Mouse (Mus musculus): ENCODE data around the gene Crybg2. TPM values are rescaled to one million over a fixed set of nuclear protein-coding genes. Genes with fewer than 3 reads are reported as not detected.

Gene Crybg2
- total RNA-seq, 2 experiments from 2014 or later, result 0.82 to 0.96 TPM

DNA sequence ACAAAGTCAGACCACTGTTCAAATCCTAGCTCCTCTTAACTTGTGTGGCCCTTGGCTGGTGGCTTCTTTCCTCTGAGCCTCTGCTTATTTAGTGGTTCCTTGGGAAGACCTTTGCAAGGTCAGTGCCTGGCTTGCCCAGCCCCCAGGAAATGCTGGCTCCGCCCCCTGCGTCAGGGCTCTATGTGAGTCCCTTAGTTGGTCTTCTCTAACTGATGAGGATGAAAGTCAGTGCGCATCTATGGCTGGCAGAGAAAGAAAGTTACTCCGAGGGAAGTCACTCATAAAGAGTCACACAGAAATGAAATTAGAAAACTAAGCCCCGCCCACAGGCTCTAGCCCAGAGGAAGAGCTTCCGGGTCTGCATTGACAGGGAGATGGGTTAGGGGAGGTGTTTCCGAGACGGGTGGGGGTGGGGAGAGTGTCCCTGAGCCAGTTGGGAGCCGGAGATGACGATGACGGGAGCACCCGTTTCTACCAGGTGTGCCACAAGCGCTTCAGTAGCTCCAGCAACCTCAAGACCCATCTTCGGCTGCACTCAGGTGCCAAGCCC, 2.4 kb upstream of the Crybg2 start:
- DNase-seq, result no peak

DNA sequence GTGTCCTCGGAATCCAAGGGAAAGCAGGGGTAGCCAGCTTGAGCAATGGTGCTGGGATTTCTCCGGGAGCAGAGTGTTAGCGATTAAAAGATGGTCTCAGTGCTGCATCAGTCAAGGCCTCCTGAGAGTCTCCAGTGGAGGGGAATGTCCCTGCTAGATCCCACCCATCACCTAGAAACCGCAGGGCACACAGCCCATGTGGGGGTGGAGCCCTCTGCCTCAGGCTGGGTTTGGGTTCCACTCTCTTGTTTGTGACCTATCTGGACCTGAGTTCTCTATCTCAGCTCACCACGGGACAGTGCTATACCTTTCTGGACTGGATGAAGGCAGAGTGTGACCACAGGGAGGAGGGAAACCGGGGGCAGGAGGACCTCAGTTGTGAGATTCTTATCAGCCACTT, 1.7 kb upstream of the Crybg2 start:
- no peak for DNase-seq

DNA sequence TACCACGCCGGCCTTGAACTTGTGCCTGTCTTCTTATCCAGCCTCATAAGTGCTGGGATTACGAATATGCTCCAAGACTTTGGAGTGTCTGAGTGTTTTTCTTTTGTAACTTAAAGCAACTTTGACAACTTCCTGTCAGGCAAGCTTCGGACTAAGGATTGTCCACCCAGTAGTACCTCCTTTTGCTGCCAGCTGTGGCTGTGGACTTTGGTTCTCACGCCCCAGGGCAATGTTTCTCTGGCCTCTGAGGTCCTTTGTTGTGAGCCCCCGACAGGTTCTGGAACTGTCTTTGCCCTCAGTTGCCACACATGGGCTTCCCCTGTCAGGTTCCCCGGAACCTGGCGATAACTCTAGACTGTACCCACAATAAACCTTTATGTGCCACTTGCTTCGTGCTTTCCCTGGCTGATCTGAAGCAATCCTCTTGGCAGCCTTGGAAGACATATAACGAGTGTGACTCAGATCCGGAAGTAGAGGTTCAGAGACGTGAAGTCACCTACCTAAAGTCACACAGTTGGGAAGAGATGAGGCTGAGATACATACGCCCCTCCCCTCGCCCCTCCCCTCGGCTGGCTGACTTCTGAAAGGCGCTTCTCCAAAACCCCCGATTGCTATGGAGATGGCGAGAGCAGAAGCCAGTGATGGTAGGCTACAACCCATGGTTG, 683 bp downstream of the Crybg2 start:
- DNase-seq, result no peak

DNA sequence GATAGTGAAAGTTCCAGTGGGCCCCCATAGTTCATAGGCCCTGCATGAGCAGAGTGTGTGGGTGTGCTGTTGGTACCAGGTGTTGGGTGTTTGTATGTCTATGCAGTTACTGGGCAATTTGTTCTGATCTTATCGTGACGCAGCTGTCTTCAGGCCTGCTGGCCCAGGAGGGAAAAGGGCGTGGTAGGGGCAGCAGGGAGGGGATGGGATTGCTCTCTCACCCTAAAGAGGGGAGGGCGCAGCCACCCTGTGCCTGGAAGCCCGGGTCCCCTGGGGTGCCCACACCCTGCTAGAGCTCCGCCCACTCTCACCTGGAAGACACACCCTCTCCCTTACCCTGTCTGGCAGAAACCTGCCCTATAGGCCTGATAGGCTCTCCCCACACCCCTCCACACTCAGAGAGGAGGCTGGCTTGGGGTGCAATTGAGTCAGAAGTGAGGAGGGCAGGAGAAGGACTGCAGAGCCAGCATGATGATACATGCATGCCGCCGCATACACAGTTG, 1.4 kb downstream of the Crybg2 start:
- DNase-seq, result no peak

DNA sequence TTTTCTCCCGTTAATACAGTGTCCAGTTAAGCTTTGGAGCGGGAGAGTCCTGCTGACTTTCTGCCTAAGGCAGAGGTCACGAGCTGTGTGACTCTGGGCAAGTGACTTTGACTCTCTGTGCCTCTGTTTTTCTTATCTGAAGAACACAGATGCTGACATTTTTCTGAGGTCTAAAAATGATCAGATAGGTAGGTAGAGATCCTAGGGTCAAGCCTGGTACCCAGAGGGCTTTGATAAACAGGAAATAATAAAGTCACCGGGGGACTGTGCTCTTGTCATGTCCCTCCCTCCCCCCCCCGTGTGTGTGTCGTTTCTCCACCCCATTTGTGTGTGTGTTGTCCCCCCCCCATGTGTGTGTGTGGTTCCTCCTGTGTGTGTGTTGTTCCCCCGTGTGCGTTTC, 1.9 kb downstream of the Crybg2 start:
- no peak for DNase-seq

DNA sequence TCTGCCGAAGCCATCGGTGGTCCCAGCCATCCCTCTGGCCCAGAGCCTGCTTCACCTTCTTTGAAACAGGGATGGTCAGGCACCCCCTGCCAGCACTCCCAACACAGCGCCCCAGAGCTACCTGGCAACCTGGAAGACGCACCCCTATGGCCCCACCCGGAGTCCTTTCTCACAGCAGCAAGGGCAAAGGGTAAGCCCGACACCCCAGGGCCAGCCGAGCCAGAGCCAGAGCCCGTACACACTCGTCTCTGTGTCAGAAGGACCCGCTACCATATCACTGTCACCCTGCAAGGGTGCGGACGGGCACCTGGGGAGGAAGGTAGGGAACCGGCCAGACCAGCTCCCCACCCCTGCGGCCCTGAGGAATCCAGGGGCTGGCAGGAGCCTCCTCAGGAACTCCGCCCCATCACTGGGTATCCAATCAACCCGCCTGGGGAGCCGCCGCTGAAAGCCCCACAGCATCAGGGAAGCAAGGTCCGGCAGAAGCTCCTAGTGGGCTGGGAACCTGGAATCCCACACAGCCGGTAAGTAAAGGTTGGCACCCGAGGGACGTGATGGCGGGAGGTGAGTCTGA, 4.9 kb downstream of the Crybg2 start:
- no peak for DNase-seq

DNA sequence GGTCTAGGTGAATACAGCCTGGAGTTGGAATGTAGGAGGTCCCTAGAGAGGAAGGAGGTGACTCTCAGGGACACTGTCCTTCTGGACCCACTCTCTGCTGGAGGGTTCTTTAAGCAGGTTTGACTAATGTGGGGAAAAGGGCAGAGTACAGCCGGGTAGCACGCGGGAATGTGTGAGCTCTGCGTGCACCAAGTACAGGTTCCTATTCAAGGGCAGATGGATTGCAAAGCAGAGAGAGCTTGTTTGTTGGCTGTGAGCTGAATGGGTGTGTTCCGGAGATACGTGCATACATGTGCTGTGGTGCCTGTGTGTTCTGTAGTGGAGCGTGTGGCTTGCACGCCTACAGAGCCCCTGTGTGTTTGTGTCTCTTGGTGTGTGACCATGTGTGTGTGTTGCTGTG, 6.8 kb downstream of the Crybg2 start:
- no peak for DNase-seq

DNA sequence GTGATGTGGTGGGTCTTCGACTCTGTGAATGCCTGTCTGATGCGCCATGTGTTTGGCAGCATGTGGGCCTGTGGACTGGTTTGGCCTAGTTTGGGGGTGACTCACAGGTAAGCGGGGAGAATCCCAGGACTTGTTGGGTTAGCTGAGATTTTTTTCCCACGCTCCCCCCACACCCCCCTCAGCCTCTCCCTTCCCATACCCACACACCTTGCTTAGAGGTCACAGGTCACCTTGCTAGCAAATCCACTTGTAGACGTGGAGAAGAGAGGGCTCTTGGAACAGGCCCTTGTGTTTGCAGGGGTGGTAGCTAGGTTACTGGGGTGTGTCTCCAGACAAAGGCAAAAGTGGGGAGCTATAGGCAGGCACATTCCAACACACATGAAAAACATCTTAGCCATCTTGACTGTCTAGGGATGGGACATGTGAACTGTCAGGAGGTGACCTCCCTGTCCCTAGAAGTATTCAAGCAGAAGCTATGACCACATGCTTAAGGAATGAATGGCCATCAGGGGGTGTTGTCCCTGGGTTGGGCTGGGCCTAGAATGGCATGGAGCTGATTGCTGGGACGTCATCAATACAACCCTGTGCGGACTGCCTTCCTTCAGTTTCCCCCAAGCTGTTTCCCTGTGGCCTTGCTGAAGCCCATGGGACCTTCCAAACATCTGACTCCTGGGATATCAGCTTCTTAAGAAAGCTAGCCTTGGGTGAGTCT, 7.4 kb downstream of the Crybg2 start:
- no peak for DNase-seq

DNA sequence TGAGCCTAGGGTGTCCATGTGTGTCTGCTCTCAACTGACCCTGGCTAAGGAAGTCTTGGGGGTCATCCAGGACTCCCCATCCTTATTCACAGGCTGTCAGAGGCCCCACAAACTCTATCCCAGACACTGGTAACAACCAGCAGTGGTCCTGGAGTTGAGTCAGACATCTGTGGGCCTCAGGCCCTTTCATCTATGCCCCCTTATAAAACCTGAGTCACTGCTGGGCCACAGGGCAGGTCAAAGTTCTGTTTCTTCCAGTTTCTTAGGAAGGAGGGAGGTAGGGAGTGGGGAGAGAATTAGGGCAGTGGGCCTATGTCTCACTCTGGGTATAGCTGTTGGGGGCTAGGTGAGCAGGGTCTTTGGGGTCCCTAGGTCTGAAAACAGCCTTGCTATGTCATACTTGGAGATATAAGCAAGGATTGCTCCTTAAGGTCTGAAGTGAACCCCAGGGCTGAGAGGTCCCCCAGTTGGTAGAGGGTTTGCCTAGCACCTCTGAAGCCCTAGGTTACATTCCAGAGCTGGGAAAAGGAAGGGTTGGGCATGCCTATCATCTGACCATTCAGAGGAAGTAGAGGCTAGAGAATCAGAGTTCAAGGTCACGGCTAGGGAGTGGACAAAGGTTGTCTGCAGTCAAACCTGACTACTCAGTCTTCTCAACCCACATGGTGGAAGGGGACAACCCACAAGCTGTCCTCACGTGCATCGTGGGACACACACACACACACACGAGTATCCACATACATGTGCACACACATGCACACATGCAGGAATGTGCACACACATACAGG, 8.4 kb downstream of the Crybg2 start:
- no peak for DNase-seq

DNA sequence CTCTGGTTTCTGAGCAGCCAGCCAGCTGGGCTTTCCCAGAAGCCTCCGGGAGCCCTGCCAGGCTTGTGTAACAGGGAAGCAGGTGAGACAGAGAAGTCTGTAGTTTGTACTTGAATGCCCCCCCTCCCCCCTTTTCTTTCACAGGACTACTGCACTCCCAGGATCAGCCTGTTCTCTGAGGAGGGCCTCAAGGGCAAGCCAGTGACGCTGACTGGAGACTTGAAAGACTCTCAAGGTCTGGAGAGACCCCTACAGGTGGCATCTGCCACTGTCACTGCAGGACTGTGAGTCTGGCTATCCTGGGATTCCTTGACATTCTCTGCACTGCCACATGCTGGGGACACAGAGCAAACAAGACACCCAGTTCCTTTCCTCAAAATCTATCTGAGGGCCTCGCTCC, 18.1 kb downstream of the Crybg2 start:
- DNase-seq, result peak; percentile 48

DNA sequence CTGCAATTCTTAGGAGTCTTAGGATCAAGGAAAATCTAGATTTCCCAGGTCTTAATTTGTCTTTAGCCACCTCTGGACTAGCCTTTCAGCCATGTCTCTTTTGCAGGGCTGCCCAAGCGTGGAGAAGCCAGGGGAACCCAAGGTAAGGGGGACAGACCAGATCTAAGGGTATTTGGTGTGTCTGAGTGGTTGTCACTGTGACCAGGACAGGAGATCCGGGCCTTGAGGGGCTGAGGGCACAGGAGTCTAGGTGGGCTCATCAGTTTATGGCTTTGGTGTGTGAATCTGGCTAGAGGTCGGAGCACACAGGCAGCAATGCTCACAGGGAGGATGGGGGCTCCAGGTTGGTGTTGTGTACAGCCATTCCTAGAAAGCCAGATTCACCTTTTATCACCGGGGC, 20.1 kb downstream of the Crybg2 start:
- no peak for DNase-seq

DNA sequence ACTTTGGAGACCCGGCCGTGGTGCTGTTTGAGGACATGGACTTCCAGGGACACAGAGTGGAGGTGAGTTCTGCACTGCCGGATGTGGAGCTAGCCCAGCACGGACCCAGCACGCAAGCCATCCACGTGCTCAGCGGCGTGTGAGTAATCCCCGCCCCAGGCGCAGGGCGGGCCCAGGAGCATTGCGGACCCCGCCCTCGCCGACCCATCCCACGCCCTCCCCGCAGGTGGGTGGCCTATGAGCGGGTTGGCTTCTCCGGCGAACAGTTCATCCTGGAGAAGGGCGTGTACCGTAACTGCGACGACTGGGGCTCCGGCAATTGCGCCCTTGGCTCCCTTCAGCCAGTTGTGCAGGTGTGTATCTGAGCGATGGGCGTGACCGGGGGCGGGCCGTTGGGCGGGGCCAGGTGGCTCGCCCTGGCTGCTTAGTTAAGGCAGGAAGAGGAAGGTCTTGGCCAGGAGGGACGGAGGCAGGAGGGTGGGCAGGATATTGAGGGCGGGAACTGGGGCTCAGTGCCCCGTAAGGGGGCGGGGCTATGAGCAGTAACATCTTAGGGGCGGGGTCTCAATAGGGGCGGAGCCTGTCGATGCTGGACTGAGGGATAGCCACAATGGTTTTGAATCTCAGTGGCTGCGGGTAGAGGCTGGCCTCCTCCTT, 21.2 kb downstream of the Crybg2 start:
- DNase-seq, result peak; percentile 62

DNA sequence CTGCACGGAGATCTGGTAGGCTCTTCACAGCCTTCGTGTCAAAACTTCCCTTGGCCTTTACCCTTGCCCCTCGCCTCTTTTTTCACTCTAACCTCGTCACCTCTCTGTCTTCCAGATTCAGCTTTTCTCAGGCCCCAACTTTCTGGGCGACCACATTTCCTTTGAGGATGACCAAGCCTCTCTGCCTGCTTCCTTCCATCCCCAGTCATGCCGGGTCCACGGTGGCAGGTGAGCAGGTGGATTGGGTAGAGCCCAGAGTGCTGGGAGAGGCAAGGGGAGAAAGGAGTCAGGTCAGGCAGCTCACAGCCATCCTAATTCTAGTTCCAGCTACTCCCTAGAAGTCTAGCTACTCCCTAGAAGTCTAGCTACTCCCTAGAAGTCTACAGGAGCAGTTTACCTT, 21.8 kb downstream of the Crybg2 start:
- no peak for DNase-seq

DNA sequence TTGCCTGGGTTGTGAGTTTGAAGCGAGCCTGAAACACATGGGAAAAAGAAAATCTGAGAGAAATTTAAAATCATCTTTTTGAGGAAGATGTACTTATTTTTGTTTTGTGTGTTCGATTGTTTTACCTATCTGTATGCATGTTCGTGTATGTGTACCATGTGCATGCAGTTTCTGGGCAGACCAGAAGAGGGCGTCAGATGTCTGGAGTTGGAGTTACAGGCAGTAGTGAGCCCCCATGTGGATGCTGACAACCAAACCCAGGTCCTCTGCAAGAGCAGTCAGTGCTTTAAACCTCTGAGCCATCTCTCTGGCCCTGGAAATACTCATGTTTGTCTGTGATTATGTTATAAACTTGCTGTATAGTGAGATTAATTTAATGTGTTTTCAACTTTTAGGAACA, 24.4 kb downstream of the Crybg2 start:
- DNase-seq, result no peak

DNA sequence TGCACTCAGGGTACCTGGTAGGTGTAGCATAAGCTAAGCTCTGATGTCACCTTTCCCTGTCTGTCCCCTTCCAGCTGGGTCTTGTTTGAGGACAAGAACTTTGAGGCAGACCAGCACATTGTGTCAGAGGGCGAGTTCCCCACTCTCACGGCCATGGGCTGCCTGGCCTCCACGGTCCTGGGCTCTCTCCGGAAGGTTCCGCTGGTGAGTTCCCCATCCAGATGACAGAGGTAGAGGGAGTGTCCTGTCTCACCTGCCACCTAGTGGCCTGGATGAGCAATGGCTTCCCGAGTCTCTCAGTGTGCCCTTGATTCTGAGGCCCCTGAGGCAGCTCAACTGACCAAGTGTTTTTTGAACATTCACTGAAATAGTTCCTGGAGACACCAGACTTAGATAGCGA, 26.8 kb downstream of the Crybg2 start:
- DNase-seq, result peak; percentile 53

DNA sequence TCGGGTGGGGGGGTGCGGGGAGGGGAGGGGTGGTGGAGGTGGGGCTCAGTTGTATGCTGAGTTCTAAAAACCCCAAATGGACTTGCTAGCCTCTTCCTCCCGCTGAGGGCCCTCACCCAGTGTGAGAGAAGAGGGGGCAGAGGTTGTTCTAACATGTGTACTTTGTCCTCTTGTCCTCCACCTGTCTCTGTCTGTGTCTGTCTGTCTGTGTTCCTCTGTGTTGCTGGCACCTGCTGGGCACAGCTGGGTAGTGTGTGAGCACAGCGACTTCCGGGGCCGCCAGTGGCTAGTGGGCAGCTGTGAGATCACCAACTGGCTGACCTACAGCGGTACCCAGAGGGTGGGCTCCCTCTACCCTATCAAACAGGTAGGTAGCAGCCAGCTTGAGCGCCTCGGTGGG, 28.4 kb downstream of the Crybg2 start:
- no peak for DNase-seq

DNA sequence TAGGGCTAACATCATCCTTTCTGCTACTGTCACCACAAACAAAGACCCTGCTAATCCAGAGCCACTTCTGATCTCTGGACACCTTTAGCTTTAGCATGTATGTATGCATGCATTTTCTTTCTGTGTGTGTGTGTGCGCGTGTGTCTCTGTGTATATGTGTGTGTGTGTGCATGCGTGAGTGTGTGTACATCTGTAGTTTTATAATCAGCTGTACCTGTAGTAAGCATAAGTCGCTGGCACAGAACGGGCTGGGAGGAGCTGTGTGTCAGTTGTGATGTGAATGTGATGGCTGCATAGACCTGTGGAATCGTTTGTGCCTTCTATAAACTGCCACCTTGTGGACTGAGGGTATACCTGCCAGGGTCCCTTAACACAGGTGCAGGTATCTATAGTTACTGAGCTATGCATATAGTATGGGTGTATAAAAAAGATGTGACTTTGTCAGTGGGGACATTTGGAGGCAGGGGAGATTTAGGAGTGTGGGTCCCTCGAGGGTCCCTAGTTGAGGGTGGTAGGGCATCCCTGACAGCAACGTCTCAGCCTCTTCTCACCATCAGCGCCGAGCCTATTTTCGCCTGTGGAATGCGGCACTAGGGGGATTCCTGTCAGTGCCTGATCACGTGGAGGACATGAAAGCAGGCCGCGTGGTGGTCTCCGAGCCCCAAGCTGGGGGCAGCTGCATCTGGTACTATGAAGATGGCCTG, 30.1 kb downstream of the Crybg2 start:
- no peak for DNase-seq

DNA sequence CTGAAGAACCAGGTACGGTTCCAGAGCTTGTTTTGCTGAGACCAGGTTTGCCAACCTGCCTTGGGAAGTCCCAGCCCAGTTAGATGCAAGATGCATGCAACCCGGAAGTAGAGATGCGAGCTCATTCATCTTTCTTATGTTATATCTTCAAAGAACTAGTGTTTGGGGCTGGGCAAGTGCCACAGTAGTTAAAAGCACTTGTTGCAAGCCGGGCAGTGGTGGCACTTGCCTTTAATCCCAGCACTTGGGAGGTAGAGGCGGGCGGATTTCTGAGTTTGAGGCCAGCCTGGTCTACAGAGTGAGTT, 30.6 kb downstream of the Crybg2 start:
- DNase-seq, result no peak

DNA sequence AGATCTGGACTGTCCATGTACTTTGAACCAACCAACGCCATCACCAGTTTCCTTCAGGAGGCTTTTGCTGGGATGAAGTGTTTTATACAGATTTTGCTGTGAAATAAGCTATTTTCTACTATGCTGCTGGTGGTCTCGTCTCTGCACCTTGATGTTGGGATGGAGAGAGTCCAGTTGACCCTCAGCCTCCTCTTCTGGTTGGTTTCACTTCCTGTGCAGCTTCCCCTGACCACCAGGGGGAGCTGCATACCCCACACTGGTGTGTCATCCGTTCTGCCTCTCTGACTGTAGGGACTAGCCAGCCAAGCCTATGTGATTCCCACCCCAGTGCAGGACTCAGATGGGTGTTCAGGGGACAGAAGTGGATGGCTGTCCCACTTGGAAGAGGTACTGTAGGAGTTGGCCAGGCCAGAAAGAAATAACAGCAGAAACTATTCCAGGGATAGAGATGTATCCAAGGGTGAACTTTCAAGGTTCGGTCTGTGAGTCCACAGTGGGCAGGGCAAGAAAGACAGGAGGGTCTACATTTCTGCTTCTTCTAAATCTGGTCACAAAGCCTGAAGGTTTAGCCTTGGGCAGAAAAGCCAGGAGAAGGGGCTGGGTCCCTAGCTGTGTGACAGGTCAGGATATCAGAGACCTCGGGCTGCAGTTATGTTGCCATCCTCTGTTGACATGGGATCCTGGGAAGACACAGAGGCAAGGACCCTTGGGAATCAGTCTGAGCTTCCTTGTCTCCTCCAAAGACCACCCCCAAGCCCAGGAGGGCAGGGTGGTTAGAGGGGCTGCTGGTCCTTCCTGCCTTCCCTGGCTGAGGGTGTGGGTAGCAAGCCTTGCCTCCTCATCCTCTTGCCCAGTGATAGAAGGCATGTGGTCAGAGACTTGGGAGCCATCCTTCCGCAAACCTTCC, 32.0 kb downstream of the Crybg2 start:
- DNase-seq, result peak; percentile 82

DNA sequence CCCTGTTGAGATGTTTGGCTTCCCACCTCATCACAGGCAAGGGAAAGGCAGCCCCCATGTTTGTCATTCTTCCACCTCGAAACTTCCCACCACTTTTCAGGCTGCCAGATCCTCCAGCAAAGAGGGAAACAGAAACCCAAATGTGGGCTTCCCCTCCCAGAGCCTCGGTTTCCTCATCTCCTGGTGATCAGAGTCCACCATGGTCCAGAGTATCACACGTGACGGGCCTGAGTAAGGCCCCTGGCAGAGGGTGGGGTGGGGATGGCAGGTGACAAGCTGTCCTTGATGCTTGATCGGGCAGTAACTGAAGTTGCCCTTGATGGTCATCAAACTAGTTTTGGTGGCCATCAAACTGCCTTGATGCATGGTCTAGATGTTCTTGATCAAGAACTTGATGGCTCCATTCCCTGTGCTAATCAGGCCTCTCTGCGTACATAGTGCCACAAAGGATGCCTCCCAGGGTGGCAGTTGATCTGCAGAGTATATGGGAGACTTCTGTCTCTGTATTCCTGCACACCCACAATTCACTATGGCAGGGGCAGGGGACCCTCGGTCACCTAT, 33.5 kb downstream of the Crybg2 start:
- DNase-seq, result no peak

All from adrenal gland, postnatal 10 days (tissue).